Mouse (Mus musculus): ENCODE results near the gene Gm36210. TPM values are rescaled to one million over a fixed set of nuclear protein-coding genes. Genes with fewer than 3 reads are reported as not detected.

The Gm36210 gene
- not detected in 4 replicates for total RNA-seq (2023)

GRCm38 (mm10) chr7:4906466-4906950, at the start of gene Gm36210:
TSS of gene Gm36210 (minus strand) at chr7:4906516.

DNA sequence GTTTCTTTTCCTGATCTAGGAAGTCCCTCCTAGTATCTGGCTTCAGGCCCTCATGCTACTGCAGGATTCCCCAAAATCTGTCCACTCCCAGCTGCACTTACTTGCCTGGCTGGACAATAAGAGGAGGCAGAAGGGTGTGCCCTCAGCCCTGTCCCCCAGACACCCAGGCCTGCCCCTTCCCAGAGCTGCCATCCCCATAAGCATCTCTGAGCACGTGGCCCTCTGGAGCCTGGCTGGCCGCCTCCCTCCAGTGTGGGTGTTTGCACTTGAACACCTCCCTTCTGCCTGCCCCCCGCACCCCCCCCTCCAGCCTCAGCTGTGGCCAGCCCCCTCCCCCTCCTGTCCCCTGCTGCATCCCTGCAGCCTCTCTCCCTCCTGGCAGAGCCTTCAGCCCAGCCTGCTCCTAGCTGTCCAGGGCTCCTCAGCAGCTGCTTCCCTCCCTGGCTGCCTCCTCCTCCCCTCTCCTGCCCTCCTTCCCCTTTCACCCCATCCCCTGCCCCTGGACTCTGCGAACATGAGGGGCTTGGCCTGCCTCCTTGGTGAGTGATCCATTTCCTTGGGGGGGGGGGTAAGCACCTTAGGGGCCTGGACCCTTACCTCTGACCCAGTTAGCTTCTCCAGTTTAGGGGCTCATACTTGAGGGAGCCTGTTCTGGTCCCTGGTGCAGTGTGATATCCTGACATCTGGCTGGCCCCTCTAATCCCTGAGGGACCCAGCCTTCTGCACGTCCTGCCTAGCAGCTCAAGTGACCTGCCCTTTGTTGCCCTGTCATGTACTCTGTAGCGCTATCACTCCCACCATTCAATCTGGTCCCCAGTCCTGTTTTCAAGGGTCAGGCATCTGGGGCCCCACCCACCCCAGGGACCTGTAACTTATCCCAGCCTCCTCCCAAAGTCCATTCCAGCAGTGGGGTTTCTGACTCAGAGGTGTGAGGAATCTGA, 19.4 kb upstream of the Gm36210 start, which contains the start of gene Ssc5d:
Gene Ssc5d (plus strand): TSS at position 345 of the 941 bp plus-strand sequence.

DNA sequence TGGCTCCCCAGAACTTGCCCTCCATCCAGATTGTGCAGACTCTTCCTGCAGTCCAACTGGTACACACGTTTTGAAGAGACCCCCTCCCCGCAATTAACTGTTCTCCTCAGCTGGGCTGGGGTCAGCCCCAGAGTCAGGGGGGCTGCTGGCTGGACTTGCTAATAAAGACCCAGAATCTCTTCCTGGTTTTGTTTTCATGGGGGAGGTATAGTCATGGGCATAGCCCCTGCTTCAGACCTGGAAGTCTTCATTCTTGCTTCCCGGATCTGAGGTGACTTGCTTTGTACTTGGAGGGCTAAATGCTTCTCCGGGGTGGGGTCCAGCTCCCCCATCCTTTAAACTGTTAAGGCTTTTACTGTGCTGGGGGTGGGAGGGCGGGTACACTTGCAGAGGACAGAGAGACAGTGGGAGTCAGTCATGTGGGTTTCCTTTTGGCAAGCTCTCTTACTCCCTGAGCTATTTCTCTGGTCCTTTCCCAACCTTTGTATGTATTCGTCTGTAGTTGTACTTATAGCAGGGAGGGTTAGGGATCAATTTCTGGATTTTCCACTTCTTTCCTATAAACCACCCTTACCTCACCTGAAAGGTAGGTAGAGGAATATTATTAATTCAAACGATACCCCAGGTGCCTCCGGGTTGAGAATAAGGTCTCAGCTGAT, 15.6 kb upstream of the Gm36210 start, which contains the start of gene Nat14:
Gene Nat14 (plus strand): TSS at position 205 of the 659 bp plus-strand sequence.

GRCm38 (mm10) chr7:4915007-4915665, 8.8 kb upstream of the Gm36210 start, which contains the start of gene Zfp628:
TSS of gene Zfp628 (plus strand) at chr7:4915217.

DNA sequence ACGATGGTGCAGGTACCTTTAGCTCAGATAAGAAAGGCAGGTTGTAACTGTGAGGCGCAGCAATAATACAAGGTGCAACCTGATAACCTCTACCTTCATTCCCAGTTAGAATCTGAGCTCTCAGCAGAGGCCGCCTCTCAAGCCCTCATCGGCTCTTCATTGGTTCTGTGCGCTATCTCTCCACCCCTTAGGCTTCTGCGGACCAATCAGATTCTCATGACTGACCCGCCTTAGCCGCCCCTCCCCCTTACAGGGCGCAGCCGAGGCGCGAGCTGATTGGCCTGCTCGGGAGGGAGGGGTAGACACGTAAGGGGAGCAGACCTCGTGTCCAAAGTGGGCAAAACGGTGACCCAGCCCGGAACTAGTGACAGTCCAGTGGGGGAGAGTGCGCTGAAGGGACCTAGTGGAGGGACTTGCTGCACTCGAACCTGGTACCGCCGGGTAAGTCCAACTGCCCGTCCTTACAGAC, 29.5 kb downstream of the Gm36210 start, which contains the start of gene Isoc2a:
Gene Isoc2a (plus strand): TSS at position 401 of the 469 bp plus-strand sequence.

DNA sequence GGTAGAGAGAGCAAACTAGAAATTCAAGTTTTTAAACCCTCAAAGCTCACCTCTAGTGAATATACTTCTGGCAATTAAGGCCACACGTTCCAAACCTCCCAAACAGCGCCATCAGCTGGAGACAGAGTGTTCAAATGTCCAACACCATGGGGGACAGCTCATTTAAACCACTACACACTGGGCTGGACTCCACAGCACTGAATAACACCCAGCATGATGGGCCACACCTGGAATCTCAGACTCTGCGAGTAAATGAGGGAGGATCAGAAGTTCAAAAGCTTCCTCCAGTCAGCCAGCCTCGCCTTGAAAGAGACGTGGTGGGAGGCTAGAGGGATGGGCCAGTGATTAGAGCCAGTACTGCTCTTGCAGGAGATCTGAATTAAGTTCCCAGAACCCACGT, 36.2 kb downstream of the Gm36210 start, which contains the start of gene Isoc2b:
Gene Isoc2b (minus strand): TSS at position 126 of the 400 bp plus-strand sequence.

Other genes with a start within 250 kb of the Gm36210 start
- gene Ppp6r1, start 247.5 kb downstream of the Gm36210 start, total RNA-seq (2023), result 264 to 268 TPM (median 267 TPM) in 4 replicates
- gene Hspbp1, start 221.4 kb downstream of the Gm36210 start, total RNA-seq (2023), result 73.6 to 82.3 TPM (median 79.6 TPM) in 4 replicates
- not detected in 4 replicates for gene Brsk1, start 215.9 kb downstream of the Gm36210 start, total RNA-seq (2023)
- 1.5 to 4.0 TPM (median 3.0 TPM) in 4 replicates for gene Tmem150b, start 181.3 kb downstream of the Gm36210 start, total RNA-seq (2023)
- 87.1 to 92.8 TPM (median 91.8 TPM) in 4 replicates for gene Kmt5c, start 166.4 kb downstream of the Gm36210 start, total RNA-seq (2023)
- gene Cox6b2, start 153.4 kb downstream of the Gm36210 start, total RNA-seq (2023), result 1.3 to 5.4 TPM (median 4.0 TPM) in 4 replicates
- gene Fam71e2, start 135.2 kb downstream of the Gm36210 start, total RNA-seq (2023), result not detected in 4 replicates
- not detected in 4 replicates for gene Il11, start 123.7 kb downstream of the Gm36210 start, total RNA-seq (2023)
- not detected in 4 replicates for gene Tmem190, start 123.6 kb downstream of the Gm36210 start, total RNA-seq (2023)
- 1.8 to 2.7 TPM (median 2.4 TPM) in 4 replicates for gene Tmem238, start 116.9 kb downstream of the Gm36210 start, total RNA-seq (2023)
- gene Rpl28, start 113.6 kb downstream of the Gm36210 start, total RNA-seq (2023), result 1,788 to 1,881 TPM (median 1,825 TPM) in 4 replicates
- gene Ube2s, start 93.9 kb downstream of the Gm36210 start, total RNA-seq (2023), result 157 to 176 TPM (median 162 TPM) in 4 replicates
- gene Shisa7, start 61.8 kb downstream of the Gm36210 start, total RNA-seq (2023), result 0.49 to 2.8 TPM (median 1.1 TPM) in 4 replicates
- gene Isoc2b, start 36.3 kb downstream of the Gm36210 start, total RNA-seq (2023), result 4.3 to 9.7 TPM (median 6.8 TPM) in 4 replicates
- 9.9 to 14.2 TPM (median 11.8 TPM) in 4 replicates for gene Isoc2a, start 29.4 kb downstream of the Gm36210 start, total RNA-seq (2023)
- 36.3 to 42.6 TPM (median 37.9 TPM) in 4 replicates for gene Zfp628, start 8.7 kb upstream of the Gm36210 start, total RNA-seq (2023)
- 9.0 to 12.9 TPM (median 10.2 TPM) in 4 replicates for gene Nat14, start 15.5 kb upstream of the Gm36210 start, total RNA-seq (2023)
- gene Ssc5d, start 19.3 kb upstream of the Gm36210 start, total RNA-seq (2023), result 0.21 to 0.63 TPM (median 0.42 TPM) in 4 replicates
- 0.51 to 1.9 TPM (median 0.61 TPM) in 3 of 4 replicates, not detected in the other for gene Sbk2, start 57.9 kb upstream of the Gm36210 start, total RNA-seq (2023)
- gene Sbk3, start 64.7 kb upstream of the Gm36210 start, total RNA-seq (2023), result not detected in 4 replicates
- gene Zfp579, start 89.6 kb upstream of the Gm36210 start, total RNA-seq (2023), result 15.7 to 19.2 TPM (median 16.5 TPM) in 4 replicates
- gene Zfp524, start 107.9 kb upstream of the Gm36210 start, total RNA-seq (2023), result 7.0 to 8.3 TPM (median 7.6 TPM) in 4 replicates
- 58.3 to 66.2 TPM (median 62.1 TPM) in 4 replicates for gene Fiz1, start 108.2 kb upstream of the Gm36210 start, total RNA-seq (2023)
- gene Gm44973, start 109.0 kb upstream of the Gm36210 start, total RNA-seq (2023), result not detected in 4 replicates
- 48.6 to 50.4 TPM (median 49.4 TPM) in 4 replicates for gene Zfp865, start 113.9 kb upstream of the Gm36210 start, total RNA-seq (2023)
- not detected in 4 replicates for gene Ccdc106, start 114.0 kb upstream of the Gm36210 start, total RNA-seq (2023)
- not detected in 4 replicates for gene 4632433K11Rik, start 127.6 kb upstream of the Gm36210 start, total RNA-seq (2023)
- gene Zfp784, start 131.9 kb upstream of the Gm36210 start, total RNA-seq (2023), result 7.6 to 8.5 TPM (median 8.3 TPM) in 4 replicates
- 2.5 to 3.6 TPM (median 3.3 TPM) in 4 replicates for gene Zfp580, start 145.0 kb upstream of the Gm36210 start, total RNA-seq (2023)
- gene U2af2, start 155.6 kb upstream of the Gm36210 start, total RNA-seq (2023), result 540 to 584 TPM (median 566 TPM) in 4 replicates
- 197 to 224 TPM (median 210 TPM) in 4 replicates for gene Epn1, start 173.7 kb upstream of the Gm36210 start, total RNA-seq (2023)
- not detected in 4 replicates for gene Rfpl4, start 210.4 kb upstream of the Gm36210 start, total RNA-seq (2023)
- gene Rasl2-9, start 219.4 kb upstream of the Gm36210 start, total RNA-seq (2023), result 0.56 to 1.6 TPM (median 1.2 TPM) in 3 of 4 replicates, not detected in the other
- not detected in 4 replicates for gene Vmn1r55, start 243.2 kb upstream of the Gm36210 start, total RNA-seq (2023)